Mouse (Mus musculus): ENCODE results near the gene Hlcs. TPM values are rescaled to one million over a fixed set of nuclear protein-coding genes. Genes with fewer than 3 reads are reported as not detected.
A peak's percentile ranks its signal among the peaks of the same experiment; 100 is the strongest.

Gene Hlcs
- total RNA-seq (2014; rRNA removed) (5.5 and 6.8 TPM in 2 replicates), polyA plus RNA-seq (2015; fragmentation: Nextera tagmentation; extraction: Ambion mirVana) (2.7 and 5.8 TPM in 2 replicates)

- Histone ChIP-seq H3K4me2 (ENCODE audit: low read depth) (peak within 1 kb of the TSS; percentile 58), H3K9ac (peak within 1 kb of the TSS; percentile 85), H3K4me1 (ENCODE audit: insufficient read depth) (0 out of 2 replicates have a peak, but pooled peaks cover 6% of the 10 kb centered on the region), H3K27me3 (ENCODE audit: insufficient read depth, low read length) (no peaks in the 10 kb centered on the region), H3K4me3 (ENCODE audit: low read depth, low read length) (peak within 1 kb of the TSS; percentile 61), H3K27ac (ENCODE audit: low read depth, low read length) (peak within 1 kb of the TSS; percentile 99), H3K36me3 (ENCODE audit: insufficient read depth) (no peaks in the 10 kb centered on the region), H3K9me3 (ENCODE audit: low read length) (no peaks in the 10 kb centered on the region)
- WGBS = 3% methylated on average over 63 of the region's 64 CpGs
- ATAC-seq = peak; percentile 87
- TF ChIP-seq CTCF (IDR thresholded peaks at IDR 0.05; ENCODE audit: low read depth) = peak; percentile 99
- peak; percentile 99 for DNase-seq
These were observed at the start of gene Hlcs for GRCm38 (mm10) chr16:94313229-94314030. Gene Hlcs, minus strand, starts transcription at chr16:94313571.

GRCm38 (mm10) chr16:94362174-94362873, 49.0 kb upstream of the Hlcs start:
- Histone ChIP-seq H3K4me3 (ENCODE audit: low read depth, low read length) (no peak overlapping the region), H3K9ac (no peak overlapping the region), H3K4me2 (ENCODE audit: low read depth) (no peak overlapping the region), H3K36me3 (ENCODE audit: insufficient read depth) (peaks cover 8% of the 10 kb centered on the region; the same call in 1 of the 2 replicates), H3K9me3 (ENCODE audit: low read length) (no peaks in the 10 kb centered on the region), H3K4me1 (ENCODE audit: insufficient read depth) (peaks cover 2% of the 10 kb centered on the region; the same call in 1 of the 2 replicates), H3K27ac (ENCODE audit: low read depth, low read length) (no peak overlapping the region), H3K27me3 (ENCODE audit: insufficient read depth, low read length) (no peaks in the 10 kb centered on the region)
- ATAC-seq = peak; percentile 73
- WGBS = 48% methylated on average over 10 of the region's 10 CpGs
- DNase-seq = peak; percentile 60
- TF ChIP-seq CTCF (IDR thresholded peaks at IDR 0.05; ENCODE audit: low read depth) = no peak

- WGBS = 87% methylated on average over 13 of the region's 13 CpGs
- no peak overlapping the region for H3K4me2 ChIP-seq (ENCODE audit: low read depth)
- peaks cover 8% of the 10 kb centered on the region; the same call in 1 of the 2 replicates for H3K36me3 ChIP-seq (ENCODE audit: insufficient read depth)
- peaks cover 2% of the 10 kb centered on the region; the same call in 1 of the 2 replicates for H3K4me1 ChIP-seq (ENCODE audit: insufficient read depth)
- no peak for TF ChIP-seq CTCF (IDR thresholded peaks at IDR 0.05; ENCODE audit: low read depth)
- DNase-seq (no peak), ATAC-seq (no peak)
- no peaks in the 10 kb centered on the region for H3K9me3 ChIP-seq (ENCODE audit: low read length)
- no peak overlapping the region for H3K4me3 ChIP-seq (ENCODE audit: low read depth, low read length)
- H3K9ac ChIP-seq = no peak overlapping the region
- H3K27ac ChIP-seq (ENCODE audit: low read depth, low read length) = no peak overlapping the region
- H3K27me3 ChIP-seq (ENCODE audit: insufficient read depth, low read length) = no peaks in the 10 kb centered on the region
These were observed 47.4 kb upstream of the Hlcs start for GRCm38 (mm10) chr16:94360578-94361350.

GRCm38 (mm10) chr16:94358091-94358490, 44.7 kb upstream of the Hlcs start:
- no peaks in the 10 kb centered on the region for H3K36me3 ChIP-seq (ENCODE audit: insufficient read depth)
- no peak overlapping the region for H3K27ac ChIP-seq (ENCODE audit: low read depth, low read length)
- peaks cover 2% of the 10 kb centered on the region; the same call in 1 of the 2 replicates for H3K4me1 ChIP-seq (ENCODE audit: insufficient read depth)
- no peaks in the 10 kb centered on the region for H3K9me3 ChIP-seq (ENCODE audit: low read length)
- no peak overlapping the region for H3K9ac ChIP-seq
- no peaks in the 10 kb centered on the region for H3K27me3 ChIP-seq (ENCODE audit: insufficient read depth, low read length)
- no peak overlapping the region for H3K4me3 ChIP-seq (ENCODE audit: low read depth, low read length)
- no peak overlapping the region for H3K4me2 ChIP-seq (ENCODE audit: low read depth)
- WGBS = 91% methylated on average over 3 of the region's 3 CpGs
- ATAC-seq = no peak
- DNase-seq = no peak
- no peak for TF ChIP-seq CTCF (IDR thresholded peaks at IDR 0.05; ENCODE audit: low read depth)

- no peaks in the 10 kb centered on the region for H3K4me1 ChIP-seq (ENCODE audit: insufficient read depth)
- H3K27me3 ChIP-seq (ENCODE audit: insufficient read depth, low read length) = no peaks in the 10 kb centered on the region
- no peak for ATAC-seq
- H3K4me3 ChIP-seq (ENCODE audit: low read depth, low read length) = no peak overlapping the region
- H3K9me3 ChIP-seq (ENCODE audit: low read length) = no peaks in the 10 kb centered on the region
- WGBS = 84% methylated on average over 11 of the region's 11 CpGs
- no peak for TF ChIP-seq CTCF (IDR thresholded peaks at IDR 0.05; ENCODE audit: low read depth)
- no peak for DNase-seq
- H3K4me2 ChIP-seq (ENCODE audit: low read depth) = no peak overlapping the region
- H3K36me3 ChIP-seq (ENCODE audit: insufficient read depth) = no peaks in the 10 kb centered on the region
- H3K9ac ChIP-seq = no peak overlapping the region
- H3K27ac ChIP-seq (ENCODE audit: low read depth, low read length) = no peak overlapping the region
These were observed 43.6 kb upstream of the Hlcs start for GRCm38 (mm10) chr16:94356776-94357494.

- WGBS = 78% methylated on average over 7 of the region's 7 CpGs
- Histone ChIP-seq H3K36me3 (ENCODE audit: insufficient read depth) (no peaks in the 10 kb centered on the region), H3K4me2 (ENCODE audit: low read depth) (no peak overlapping the region), H3K4me1 (ENCODE audit: insufficient read depth) (no peaks in the 10 kb centered on the region), H3K9ac (no peak overlapping the region), H3K9me3 (ENCODE audit: low read length) (no peaks in the 10 kb centered on the region), H3K27me3 (ENCODE audit: insufficient read depth, low read length) (no peaks in the 10 kb centered on the region), H3K4me3 (ENCODE audit: low read depth, low read length) (no peak overlapping the region), H3K27ac (ENCODE audit: low read depth, low read length) (no peak overlapping the region)
- TF ChIP-seq CTCF (IDR thresholded peaks at IDR 0.05; ENCODE audit: low read depth) = no peak
- ATAC-seq (no peak), DNase-seq (no peak)
These were observed 42.7 kb upstream of the Hlcs start for GRCm38 (mm10) chr16:94356046-94356445.
